Mouse (Mus musculus) kidney, adult 2 months (tissue): ENCODE measurements around the gene Vezt.

Experiments used
- CTCF ChIP-seq: fragments of 200-500 bp; conservative IDR thresholded peaks from 2 replicates; pipeline ENCODE4 v1.5.1; 2011; ENCODE audit warnings: low read depth, mild to moderate bottlenecking, control low read depth, low read length, moderate library complexity, mixed read lengths; ENCODE audit not compliant: insufficient read depth, insufficient read length
- POLR2A ChIP-seq: fragments of 200-500 bp; IDR thresholded peaks from one replicate; pipeline ENCODE4 v1.6.1; 2011; ENCODE audit warnings: low read depth, low read length, control low read depth

- TF ChIP-seq CTCF (no peak), POLR2A (no peak)
Measured at GRCm38 (mm10) chr10:94043908-94044307, 8.3 kb upstream of the Vezt start.
